Mouse (Mus musculus) olfactory bulb, adult 2 months (tissue): ENCODE results near the gene Arid5b.

ENCODE experiments used
- CTCF ChIP-seq: fragments of 200-500 bp; IDR thresholded peaks from 2 replicates; pipeline ENCODE4 v1.5.1; 2012; ENCODE audit warnings: low read depth, mild to moderate bottlenecking, low read length, moderate library complexity; ENCODE audit not compliant: insufficient read depth
- POLR2A ChIP-seq: fragments of 200-500 bp; IDR thresholded peaks from 2 replicates; pipeline ENCODE4 v1.6.1; 2012; ENCODE audit warnings: mild to moderate bottlenecking, low read depth, low read length, moderate library complexity; ENCODE audit not compliant: insufficient read depth

GRCm38 (mm10) chr10:68127104-68127503 is 151.4 kb downstream of the Arid5b start:
- TF ChIP-seq CTCF (no peak), POLR2A (no peak)
